Mouse (Mus musculus): ENCODE results near the gene Gm20425. TPM values are rescaled to one million over a fixed set of nuclear protein-coding genes. Genes with fewer than 3 reads are reported as not detected.

Gm20425 gene
- polyA plus RNA-seq, 1 experiment from 2014 or later, result 0.45 TPM

DNA sequence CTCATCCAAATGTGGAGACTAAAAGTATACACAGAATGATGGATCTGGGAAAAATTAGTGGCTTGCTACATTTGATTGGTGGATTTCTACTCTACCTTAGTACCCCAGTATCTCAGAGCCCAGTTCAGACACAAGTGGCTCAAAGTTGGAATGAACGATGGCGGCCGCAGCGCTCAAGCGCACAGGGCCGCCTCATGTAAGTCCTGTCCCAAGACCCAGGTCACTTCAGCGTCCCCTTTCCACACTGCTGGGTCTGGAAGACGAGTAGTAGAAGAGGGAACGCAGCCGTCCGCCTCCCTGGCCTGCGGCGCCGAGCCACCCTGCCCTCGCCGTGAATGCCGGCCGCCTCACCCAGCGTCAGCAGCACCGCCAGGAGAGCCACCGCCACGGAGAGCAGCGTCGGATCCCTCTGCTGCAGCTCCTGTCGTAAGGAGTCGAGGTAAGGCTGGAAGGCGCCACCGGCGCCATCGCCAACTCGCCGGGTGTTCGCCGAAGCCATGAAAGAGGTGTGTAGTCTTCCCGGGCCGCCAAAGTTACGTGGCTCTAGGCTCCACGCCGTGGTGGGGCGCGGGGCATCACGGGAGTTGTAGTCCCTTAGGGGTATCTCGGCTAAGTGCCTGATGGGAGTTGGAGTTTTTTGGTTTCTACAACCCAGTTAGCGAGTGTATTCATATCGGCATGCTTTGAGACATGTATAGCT lies 28.4 kb downstream of the Gm20425 start, which contains the start of gene Srprb:
TSS of gene Srprb (minus strand) at position 577 of the 700 bp plus-strand sequence.
- Histone ChIP-seq H3K9me3 (ENCODE audit: low read length) (no peaks in the 10 kb centered on the region), H3K4me2 (replicated peaks; ENCODE audit: low read depth, low read length) (peak within 1 kb of the TSS; percentile 77), H3K9ac (replicated peaks; ENCODE audit: low read length) (peak within 1 kb of the TSS; percentile 94), H3K27me3 (ENCODE audit: insufficient read depth, low read length) (no peaks in the 10 kb centered on the region), H3K27ac (ENCODE audit: low read length) (peak within 1 kb of the TSS; percentile 81), H3K4me3 (ENCODE audit: low read length) (peak within 1 kb of the TSS; percentile 89), H3K36me3 (ENCODE audit: insufficient read depth, low read length) (peaks cover 23% of the 10 kb centered on the region), H3K4me1 (ENCODE audit: insufficient read depth, low read length) (peaks cover 5% of the 10 kb centered on the region)
- ATAC-seq (ENCODE audit: low FRiP score, low TSS enrichment), result peak; percentile 99
- WGBS, result 0% methylated on average over 45 of the region's 45 CpGs

DNA sequence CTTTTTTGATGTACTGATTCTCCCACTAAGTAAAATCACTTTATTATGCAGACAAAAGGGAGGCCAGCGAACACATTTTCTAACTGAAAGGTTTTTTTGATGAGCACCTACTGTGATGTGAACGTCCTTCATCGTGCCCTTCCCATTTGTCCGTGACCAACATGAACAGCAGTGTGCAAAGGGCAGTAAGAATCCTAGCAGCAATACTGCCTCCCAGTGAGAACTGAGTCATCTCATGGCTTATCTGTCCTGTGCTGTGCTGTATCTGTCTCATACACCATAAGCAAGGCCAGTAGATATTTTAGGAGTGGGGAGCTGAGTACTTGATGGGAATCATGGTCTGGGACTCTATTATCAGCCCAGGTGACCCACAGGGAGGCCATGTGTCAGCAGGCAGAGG lies 41.7 kb downstream of the Gm20425 start:
- H3K36me3 ChIP-seq (ENCODE audit: insufficient read depth, low read length), result peaks cover 49% of the 10 kb centered on the region
- 93% methylated on average over 4 of the region's 4 CpGs for WGBS
- ATAC-seq (ENCODE audit: low FRiP score, low TSS enrichment), result no peak

DNA sequence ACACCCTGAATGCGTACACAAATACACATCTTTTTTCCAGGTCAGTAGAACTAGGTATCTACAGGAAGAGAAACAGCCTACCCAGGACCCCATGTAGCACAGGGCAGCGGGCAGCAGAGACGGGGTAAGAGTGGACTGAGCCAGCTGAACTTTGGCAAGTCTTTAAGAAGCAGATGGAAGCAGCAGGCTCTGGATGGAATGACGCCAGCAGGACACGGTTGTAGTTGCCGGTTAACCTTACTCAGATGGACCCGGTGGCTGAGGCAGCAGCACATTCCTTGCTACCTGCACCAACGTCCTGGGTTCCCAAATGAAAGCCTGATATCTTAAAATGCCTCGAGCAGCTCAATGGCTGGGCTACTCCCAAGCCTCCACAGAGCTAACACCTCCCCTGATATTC lies 43.4 kb downstream of the Gm20425 start:
- Histone ChIP-seq H3K9me3 (ENCODE audit: low read length) (no peaks in the 10 kb centered on the region), H3K27ac (ENCODE audit: low read length) (no peak overlapping the region), H3K27me3 (ENCODE audit: insufficient read depth, low read length) (no peaks in the 10 kb centered on the region), H3K4me2 (replicated peaks; ENCODE audit: low read depth, low read length) (no peak overlapping the region), H3K36me3 (ENCODE audit: insufficient read depth, low read length) (peaks cover 34% of the 10 kb centered on the region), H3K4me1 (ENCODE audit: insufficient read depth, low read length) (no peaks in the 10 kb centered on the region), H3K9ac (replicated peaks; ENCODE audit: low read length) (no peak overlapping the region), H3K4me3 (ENCODE audit: low read length) (no peak overlapping the region)
- 74% methylated on average over 9 of the region's 9 CpGs for WGBS
- ATAC-seq (ENCODE audit: low FRiP score, low TSS enrichment), result no peak

More for the DNA sequence above, 41.7 kb downstream of the Gm20425 start:
- Histone ChIP-seq H3K9me3 (ENCODE audit: low read length) (no peaks in the 10 kb centered on the region), H3K4me2 (replicated peaks; ENCODE audit: low read depth, low read length) (no peak overlapping the region), H3K27ac (ENCODE audit: low read length) (no peak overlapping the region), H3K4me3 (ENCODE audit: low read length) (no peak overlapping the region), H3K9ac (replicated peaks; ENCODE audit: low read length) (no peak overlapping the region), H3K4me1 (ENCODE audit: insufficient read depth, low read length) (no peaks in the 10 kb centered on the region), H3K27me3 (ENCODE audit: insufficient read depth, low read length) (no peaks in the 10 kb centered on the region)

DNA sequence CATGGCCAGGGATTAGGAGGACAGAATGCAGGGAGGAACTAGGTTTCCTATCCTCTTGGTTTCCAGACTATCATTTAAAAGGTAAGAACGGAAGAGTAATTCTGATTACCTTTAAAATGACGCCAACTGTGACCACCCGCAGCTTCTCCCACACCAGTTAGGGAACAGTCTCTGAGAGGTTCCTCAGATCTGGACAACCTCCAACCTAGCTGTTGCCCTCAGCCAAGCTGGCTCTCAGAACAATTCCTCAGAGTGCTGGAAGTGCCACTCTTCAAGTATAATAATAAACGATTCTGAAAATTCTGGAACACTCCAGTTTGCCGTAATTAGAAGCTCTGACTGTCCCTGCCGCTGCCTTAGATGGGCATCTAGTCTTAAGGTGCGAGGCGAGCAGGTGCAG lies 44.2 kb downstream of the Gm20425 start:
- no peak overlapping the region for H3K4me3 ChIP-seq (ENCODE audit: low read length)
- no peak overlapping the region for H3K9ac ChIP-seq (replicated peaks; ENCODE audit: low read length)
- no peak overlapping the region for H3K4me2 ChIP-seq (replicated peaks; ENCODE audit: low read depth, low read length)
- no peak for ATAC-seq (ENCODE audit: low FRiP score, low TSS enrichment)
- H3K27ac ChIP-seq (ENCODE audit: low read length), result no peak overlapping the region
- H3K9me3 ChIP-seq (ENCODE audit: low read length), result no peaks in the 10 kb centered on the region
- H3K36me3 ChIP-seq (ENCODE audit: insufficient read depth, low read length), result peaks cover 28% of the 10 kb centered on the region
- WGBS, result 91% methylated on average over 8 of the region's 8 CpGs
- no peaks in the 10 kb centered on the region for H3K27me3 ChIP-seq (ENCODE audit: insufficient read depth, low read length)
- H3K4me1 ChIP-seq (ENCODE audit: insufficient read depth, low read length), result no peaks in the 10 kb centered on the region

DNA sequence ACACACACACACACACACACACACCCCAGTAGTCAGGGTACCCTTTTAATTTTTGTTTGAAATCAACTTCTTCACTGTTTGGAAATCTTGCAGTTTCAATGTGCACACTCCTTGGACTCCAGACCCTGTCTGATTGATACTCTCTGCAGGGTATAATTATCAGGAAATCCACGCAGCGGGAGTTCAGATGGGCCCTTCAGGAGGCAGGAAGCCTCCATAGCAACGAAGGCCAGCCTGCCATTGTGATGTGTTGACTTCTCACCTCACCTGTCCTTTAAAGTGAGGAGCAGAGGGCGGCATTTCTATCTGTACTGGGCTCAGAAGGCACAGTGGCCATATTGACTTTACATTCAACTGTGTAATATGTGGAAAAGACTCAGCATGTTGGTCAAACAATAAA lies 45.3 kb downstream of the Gm20425 start:
- Histone ChIP-seq H3K36me3 (ENCODE audit: insufficient read depth, low read length) (peaks cover 18% of the 10 kb centered on the region; the same call in 1 of the 2 replicates), H3K9ac (replicated peaks; ENCODE audit: low read length) (no peak overlapping the region), H3K4me3 (ENCODE audit: low read length) (no peak overlapping the region), H3K4me1 (ENCODE audit: insufficient read depth, low read length) (peaks cover 7% of the 10 kb centered on the region; the same call in 1 of the 2 replicates), H3K27ac (ENCODE audit: low read length) (no peak overlapping the region), H3K4me2 (replicated peaks; ENCODE audit: low read depth, low read length) (no peak overlapping the region), H3K9me3 (ENCODE audit: low read length) (no peaks in the 10 kb centered on the region), H3K27me3 (ENCODE audit: insufficient read depth, low read length) (no peaks in the 10 kb centered on the region)
- no peak for ATAC-seq (ENCODE audit: low FRiP score, low TSS enrichment)
- 73% methylated on average over 4 of the region's 4 CpGs for WGBS

DNA sequence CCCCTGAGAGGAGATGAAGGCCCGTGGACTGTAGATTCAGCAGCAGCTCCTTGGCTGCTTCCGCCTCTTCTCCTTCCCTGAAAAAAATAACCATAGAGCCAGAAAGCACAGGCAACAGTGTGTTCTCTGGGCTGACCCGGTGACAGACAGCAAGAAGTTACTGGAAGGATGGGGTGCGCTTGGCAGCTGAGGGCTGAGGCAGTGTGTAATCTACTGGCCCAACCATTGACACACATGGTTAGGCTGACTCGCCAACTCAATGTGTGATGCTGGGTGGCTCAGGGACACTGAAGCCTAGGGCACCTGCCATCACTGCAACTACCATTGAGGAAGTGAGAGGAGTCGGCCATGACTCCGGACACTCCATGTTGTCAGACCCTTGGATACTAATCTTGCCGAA lies 48.2 kb downstream of the Gm20425 start:
- Histone ChIP-seq H3K4me1 (ENCODE audit: insufficient read depth, low read length) (peaks cover 7% of the 10 kb centered on the region), H3K9ac (replicated peaks; ENCODE audit: low read length) (no peak overlapping the region), H3K27me3 (ENCODE audit: insufficient read depth, low read length) (no peaks in the 10 kb centered on the region), H3K36me3 (ENCODE audit: insufficient read depth, low read length) (no peaks in the 10 kb centered on the region), H3K4me3 (ENCODE audit: low read length) (no peak overlapping the region), H3K9me3 (ENCODE audit: low read length) (no peaks in the 10 kb centered on the region), H3K27ac (ENCODE audit: low read length) (no peak overlapping the region), H3K4me2 (replicated peaks; ENCODE audit: low read depth, low read length) (no peak overlapping the region)
- no peak for ATAC-seq (ENCODE audit: low FRiP score, low TSS enrichment)
- WGBS, result 90% methylated on average over 8 of the region's 8 CpGs

DNA sequence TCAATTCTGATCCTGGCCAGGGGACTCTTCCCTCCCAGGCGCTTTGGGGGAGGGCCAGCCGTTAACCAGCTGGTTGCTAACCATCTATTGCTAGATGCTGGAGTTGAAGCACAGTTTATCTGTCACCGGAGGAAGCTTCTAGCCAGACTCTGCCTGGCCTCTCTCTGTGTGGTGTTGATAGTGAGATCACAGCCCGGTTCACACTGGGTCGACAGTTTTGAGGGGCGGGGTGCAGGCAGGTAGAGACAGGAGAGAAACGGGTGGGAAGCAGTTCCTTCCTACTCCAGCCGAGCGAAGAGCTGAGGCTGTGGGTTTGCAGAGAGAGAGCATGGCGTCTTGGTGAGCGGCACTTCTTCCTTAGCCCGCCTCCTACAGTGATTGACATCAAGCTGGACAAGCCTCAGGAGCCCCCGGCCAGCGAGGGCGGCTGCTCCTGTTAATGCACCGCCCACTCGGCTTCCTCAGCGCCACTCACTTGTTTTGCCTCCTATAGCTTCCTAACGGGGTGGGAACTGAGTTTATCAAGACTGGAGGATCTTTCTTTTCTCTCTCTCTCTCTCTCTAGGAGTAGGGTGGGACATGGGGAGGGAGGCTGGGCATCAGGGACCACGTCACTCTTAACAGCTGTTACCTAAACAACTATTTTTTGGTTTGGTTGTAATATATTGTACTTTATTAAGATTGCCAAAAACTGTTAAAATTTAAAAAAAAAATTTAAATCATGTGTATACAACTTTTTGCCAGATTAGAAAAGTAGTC lies 49.1 kb downstream of the Gm20425 start:
- 2% methylated on average over 20 of the region's 20 CpGs for WGBS
- Histone ChIP-seq H3K9me3 (ENCODE audit: low read length) (no peaks in the 10 kb centered on the region), H3K27me3 (ENCODE audit: insufficient read depth, low read length) (no peaks in the 10 kb centered on the region), H3K4me3 (ENCODE audit: low read length) (peak overlapping the region; percentile 55), H3K36me3 (ENCODE audit: insufficient read depth, low read length) (no peaks in the 10 kb centered on the region), H3K4me2 (replicated peaks; ENCODE audit: low read depth, low read length) (peak overlapping the region; percentile 80), H3K27ac (ENCODE audit: low read length) (peak overlapping the region; percentile 40), H3K4me1 (ENCODE audit: insufficient read depth, low read length) (peaks cover 7% of the 10 kb centered on the region), H3K9ac (replicated peaks; ENCODE audit: low read length) (peak overlapping the region; percentile 74)
- ATAC-seq (ENCODE audit: low FRiP score, low TSS enrichment), result peak; percentile 95

DNA sequence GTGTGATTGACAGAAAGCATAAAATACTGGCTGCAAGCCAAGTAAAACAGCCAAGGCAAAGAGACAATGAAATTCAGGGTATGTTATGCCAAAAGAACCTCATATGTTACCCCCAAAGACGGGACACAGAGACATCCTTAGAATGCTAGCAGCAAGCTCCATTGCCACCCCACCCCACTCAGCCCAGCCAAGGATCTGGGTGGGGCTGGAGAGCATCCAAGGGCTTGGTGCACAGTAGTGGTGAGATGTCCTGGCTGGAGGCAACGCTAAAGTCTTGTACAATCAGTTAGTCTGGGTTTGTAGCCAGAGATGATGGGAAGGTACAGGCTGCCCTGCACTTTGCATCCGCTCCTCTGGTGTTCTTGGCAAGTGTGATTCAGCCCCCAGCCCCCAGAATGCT lies 49.8 kb downstream of the Gm20425 start:
- Histone ChIP-seq H3K4me2 (replicated peaks; ENCODE audit: low read depth, low read length) (peak overlapping the region; percentile 80), H3K4me1 (ENCODE audit: insufficient read depth, low read length) (peaks cover 7% of the 10 kb centered on the region), H3K4me3 (ENCODE audit: low read length) (peak overlapping the region; percentile 55), H3K36me3 (ENCODE audit: insufficient read depth, low read length) (no peaks in the 10 kb centered on the region), H3K27ac (ENCODE audit: low read length) (no peak overlapping the region), H3K9ac (replicated peaks; ENCODE audit: low read length) (peak overlapping the region; percentile 74), H3K9me3 (ENCODE audit: low read length) (no peaks in the 10 kb centered on the region), H3K27me3 (ENCODE audit: insufficient read depth, low read length) (no peaks in the 10 kb centered on the region)
- peak; percentile 16; the same call in 1 of the 2 replicates for ATAC-seq (ENCODE audit: low FRiP score, low TSS enrichment)
- 65% methylated on average over 3 of the region's 3 CpGs for whole genome bisulfite sequencing

DNA sequence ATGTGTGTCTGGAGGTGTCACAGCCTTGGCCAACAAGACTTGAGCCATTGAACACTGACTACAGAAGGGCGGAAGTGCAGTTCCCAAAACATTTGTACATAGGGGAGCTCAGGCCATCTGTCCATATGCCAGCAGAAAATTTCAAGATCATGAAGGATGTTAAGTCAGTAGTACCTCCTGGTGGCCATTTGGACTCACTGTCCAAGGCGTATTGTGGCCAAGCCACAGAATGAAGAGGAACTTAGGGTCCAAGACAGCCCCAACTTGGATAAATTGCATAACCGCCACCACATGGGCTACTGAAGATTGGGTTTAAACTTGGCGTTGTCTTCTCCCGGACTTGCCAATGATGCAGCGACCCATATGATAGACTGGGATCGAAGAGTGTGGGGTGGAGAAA lies 54.4 kb downstream of the Gm20425 start:
- no peak overlapping the region for H3K9ac ChIP-seq (replicated peaks; ENCODE audit: low read length)
- H3K27ac ChIP-seq (ENCODE audit: low read length), result no peak overlapping the region
- H3K4me3 ChIP-seq (ENCODE audit: low read length), result no peak overlapping the region
- WGBS, result 95% methylated on average over 7 of the region's 7 CpGs
- H3K4me2 ChIP-seq (replicated peaks; ENCODE audit: low read depth, low read length), result no peak overlapping the region
- ATAC-seq (ENCODE audit: low FRiP score, low TSS enrichment), result no peak
- H3K4me1 ChIP-seq (ENCODE audit: insufficient read depth, low read length), result peaks cover 6% of the 10 kb centered on the region
- H3K9me3 ChIP-seq (ENCODE audit: low read length), result no peaks in the 10 kb centered on the region
- no peaks in the 10 kb centered on the region for H3K27me3 ChIP-seq (ENCODE audit: insufficient read depth, low read length)
- no peaks in the 10 kb centered on the region for H3K36me3 ChIP-seq (ENCODE audit: insufficient read depth, low read length)

Measured in kidney, embryonic 16.5 days (tissue).